Mouse (Mus musculus) ovary, postnatal 10 days (tissue): ENCODE results near the gene Ndufs2.

Source experiments
- DNase-seq: peaks from one replicate; pipeline ENCODE4 v3.0.0; 2022; ENCODE audit warnings: low spot score

Gene Ndufs2

DNA sequence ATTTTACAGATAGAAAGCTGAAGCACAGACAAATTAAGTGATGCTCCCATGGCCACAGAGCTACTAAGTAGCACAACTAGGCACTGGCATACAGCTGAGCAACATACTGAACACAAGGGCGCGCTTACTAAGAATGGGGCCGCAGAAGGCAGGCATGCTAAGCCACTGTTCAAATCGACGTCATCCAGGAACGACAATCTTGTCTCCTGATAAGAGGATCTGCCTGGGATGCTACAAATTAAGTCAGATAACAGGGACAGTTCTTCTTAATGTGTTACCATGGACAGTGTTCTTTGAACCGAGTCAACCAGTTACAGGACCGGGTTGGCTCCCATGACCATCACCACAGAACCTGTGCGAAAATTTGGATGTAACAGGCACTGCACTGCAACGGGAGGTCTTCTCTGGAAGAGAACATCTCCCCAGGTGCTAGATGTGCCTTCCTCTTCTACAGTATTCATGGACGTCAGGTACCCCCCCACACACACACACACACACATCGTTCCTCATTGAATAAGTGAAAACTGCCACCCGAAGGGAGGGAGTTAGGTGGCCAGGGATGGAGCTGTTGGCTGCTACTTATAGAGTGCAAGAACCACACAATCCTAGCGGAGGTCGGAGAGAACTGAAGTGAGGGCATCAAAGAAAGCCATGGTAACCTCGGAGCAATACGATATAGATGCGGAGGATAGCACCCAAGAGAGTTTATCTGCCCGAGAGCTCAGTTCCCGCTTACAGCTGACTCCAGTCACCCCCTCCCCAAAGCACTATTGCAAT, 56.0 kb downstream of the Ndufs2 start:
- DNase-seq, result no peak

DNA sequence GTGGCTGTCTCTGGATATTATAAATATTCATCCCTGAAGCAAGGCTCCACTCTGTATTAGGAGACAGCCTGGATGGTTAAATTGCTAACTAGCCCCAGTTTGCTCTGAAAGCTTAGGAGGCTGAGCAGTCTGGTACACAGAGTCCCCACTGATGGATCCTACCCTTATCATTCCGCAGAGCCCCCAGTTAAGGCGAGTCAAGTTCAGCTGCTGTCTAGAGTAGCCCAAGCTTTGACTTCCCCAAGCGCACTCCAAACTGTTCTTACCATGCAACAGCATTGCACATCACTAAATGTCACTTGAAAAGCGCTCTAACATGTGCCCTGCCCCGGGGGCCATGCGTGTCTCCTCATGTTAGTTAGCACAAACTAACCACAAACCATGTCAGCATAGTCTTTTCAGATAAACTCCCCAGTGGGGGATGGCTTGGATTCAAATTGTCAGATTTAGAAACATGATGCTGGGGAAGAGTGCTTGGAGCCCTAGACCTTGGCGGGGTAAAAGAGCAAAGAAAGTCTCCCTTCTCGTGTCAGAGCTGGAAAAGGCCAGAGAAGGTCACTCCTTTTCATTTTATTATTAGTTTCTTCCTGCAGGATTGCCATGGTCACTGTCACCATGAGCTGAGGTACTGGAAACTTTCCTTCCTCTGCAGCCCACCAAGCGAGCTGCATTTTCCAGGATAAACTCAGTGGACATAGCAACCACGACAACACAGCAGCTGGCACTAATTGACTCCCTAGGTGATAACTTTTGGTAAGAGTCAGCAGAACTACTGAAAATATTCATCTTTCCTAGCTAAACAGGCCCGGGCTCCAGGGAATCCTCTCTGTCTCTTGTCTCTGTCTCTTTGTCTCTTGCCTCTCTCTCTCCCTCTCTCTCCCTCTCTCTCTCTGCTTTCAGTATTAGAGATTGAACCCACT, 57.0 kb downstream of the Ndufs2 start:
- no peak for DNase-seq

DNA sequence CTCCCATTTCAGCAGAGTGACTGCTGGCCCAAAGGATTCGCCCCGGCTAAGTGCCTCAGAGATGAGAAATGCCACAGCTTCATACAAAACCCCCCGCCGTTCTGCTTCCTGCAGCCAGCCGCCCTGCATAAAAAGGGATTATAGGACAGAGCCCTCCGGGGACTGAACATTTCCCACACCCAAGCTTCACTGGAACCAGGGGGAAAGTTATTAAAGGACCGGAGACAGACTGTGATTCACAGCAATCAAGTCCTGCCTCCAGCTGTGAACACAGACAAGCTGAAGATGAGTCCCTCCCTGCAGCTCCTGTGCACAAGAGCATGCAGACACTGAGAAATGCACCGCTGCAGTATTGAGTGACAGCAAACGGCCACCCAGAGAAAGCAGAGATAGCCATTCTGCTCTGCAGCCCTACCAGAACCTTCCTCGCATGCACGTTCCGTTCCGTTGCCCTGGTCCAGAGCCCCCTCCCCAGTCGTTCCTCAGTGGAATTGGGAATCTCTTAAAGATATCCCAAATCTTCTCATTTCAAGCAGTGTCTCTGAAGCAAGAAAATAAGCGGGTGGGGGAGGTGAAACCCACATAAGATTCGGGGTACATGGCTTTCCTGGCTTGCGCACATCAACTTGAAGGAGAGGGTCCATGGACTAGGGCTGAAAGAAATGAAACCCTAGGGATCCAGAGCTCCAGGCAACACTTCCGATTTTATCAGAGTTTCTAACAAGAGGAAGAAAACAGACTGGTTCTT, 57.9 kb downstream of the Ndufs2 start:
- no peak for DNase-seq

- DNase-seq, result no peak
Measured at GRCm38 (mm10) chr1:171192283-171192682, 58.9 kb downstream of the Ndufs2 start.

- DNase-seq, result no peak
Measured at GRCm38 (mm10) chr1:171190832-171191231, 60.4 kb downstream of the Ndufs2 start.

- no peak for DNase-seq
Measured at GRCm38 (mm10) chr1:171189476-171190114, 61.6 kb downstream of the Ndufs2 start.

GRCm38 (mm10) chr1:171189046-171189445, 62.1 kb downstream of the Ndufs2 start:
- DNase-seq, result no peak

DNA sequence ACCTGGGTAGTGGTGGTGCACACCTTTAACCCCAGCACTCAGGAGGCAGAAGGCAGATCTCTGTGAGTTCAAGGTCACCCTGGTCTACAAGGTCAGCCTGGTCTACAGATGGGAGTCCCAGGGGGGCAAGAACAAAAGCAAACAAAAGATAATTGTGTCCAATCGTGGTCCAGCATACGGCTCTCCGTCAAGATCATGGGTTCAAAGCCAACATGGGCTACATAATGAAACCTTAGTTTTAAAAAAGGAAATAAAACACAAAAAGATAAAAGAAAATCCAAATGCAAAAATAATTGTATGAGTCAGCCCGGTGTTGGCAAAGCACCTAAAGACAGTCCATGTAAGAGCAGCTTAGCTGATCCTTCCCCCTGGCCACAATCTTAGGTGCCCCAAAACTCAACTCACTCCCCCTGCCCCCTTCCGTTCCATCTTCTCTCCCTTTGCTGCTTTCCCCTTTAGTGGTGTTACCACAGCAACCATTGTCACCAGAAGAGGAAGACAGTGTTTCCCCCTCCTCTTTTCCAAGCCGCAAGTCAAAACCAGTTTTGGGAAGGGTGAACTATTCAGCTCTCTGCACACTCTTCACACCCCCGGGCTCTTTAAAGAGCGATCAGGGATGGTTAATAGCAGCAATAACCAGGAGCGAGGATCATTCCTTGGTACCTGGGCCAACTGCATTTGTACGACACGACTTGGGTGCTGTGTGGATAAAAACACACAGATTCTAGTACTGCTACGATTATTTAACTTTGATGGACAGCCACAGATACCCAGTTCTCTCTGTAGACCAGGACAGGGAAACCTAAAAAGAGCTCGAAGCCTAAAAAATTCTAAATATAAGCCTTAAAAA, 63.1 kb downstream of the Ndufs2 start:
- DNase-seq, result no peak

- no peak for DNase-seq
Measured at GRCm38 (mm10) chr1:171185655-171186054, 65.5 kb downstream of the Ndufs2 start.
